Mouse (Mus musculus) gastrocnemius, postnatal 25 days (tissue): ENCODE data around the gene Prox1. TPM values are rescaled to one million over a fixed set of nuclear protein-coding genes. Genes with fewer than 3 reads are reported as not detected.

Source experiments
- DNase-seq: peaks from one replicate; pipeline ENCODE4 v3.0.0; 2022
- total RNA-seq, 2 experiments: library from RNA; stranded (reverse); gene quantifications; 1 replicate in 1 of 2; 2 replicates in 1 of 2; pipeline ENCODE4 v1.2.3; 2021

The Prox1 gene
- total RNA-seq, 2 experiments from 2014 or later = 2.6 to 3.8 TPM

DNA sequence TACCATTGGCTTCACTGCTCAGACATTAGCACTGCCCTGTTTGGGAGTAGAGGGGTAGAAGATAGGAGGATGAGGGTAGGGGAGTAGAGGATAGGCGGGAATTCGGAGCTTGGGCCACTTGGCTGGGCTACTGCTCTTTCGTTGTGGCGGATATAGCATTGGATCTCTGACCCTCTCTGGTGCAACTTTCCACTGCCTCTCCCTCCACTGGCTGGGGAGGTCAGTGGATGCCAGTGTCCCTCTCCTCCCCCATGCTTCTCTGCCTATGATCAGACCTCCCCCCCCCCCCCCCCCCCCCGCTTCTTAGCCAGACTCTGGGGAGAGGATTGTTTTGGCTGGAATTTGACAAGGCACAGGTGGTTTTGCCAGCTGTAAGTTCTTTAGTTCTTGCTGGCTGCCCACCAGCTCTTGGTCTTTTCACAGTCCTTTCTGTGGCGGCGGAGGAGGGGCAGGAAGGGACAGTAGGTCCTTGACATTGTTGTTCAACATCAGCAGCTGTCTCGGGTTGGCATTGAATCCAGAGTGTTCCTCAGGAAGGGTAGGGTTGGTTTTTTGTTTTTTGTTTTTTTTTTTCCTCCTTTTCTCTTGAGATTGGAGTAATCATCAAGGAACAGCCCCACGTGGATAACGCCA is 90.8 kb downstream of the Prox1 start:
- DNase-seq = no peak

DNA sequence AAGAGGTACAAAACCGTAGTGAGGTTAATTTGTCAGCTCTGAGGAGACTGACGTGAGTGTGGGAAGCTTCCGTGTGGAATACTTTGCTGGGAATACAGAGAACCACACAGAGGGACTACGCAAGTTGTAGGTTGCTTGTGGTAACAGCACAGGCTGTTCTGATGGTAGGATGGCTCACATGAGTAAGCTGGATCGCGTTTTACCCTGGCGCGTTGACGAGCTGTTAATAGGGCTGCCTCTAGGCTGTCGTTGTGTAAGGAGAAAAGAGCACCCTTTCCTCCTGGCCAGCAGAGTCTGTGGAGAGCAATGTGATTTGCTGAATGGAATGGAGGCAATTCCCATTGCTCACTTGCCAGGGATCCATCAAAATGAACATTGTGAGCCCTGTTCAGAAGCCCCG is 93.9 kb downstream of the Prox1 start:
- no peak for DNase-seq

Other genes with a start within 250 kb of the Prox1 start
- 100 to 1,000 TPM; 124 to 197 TPM for gene Smyd2, start 248.4 kb downstream of the Prox1 start, total RNA-seq